ENCODE assay signal across 16 mouse cellular contexts in the genomic region with DNA sequence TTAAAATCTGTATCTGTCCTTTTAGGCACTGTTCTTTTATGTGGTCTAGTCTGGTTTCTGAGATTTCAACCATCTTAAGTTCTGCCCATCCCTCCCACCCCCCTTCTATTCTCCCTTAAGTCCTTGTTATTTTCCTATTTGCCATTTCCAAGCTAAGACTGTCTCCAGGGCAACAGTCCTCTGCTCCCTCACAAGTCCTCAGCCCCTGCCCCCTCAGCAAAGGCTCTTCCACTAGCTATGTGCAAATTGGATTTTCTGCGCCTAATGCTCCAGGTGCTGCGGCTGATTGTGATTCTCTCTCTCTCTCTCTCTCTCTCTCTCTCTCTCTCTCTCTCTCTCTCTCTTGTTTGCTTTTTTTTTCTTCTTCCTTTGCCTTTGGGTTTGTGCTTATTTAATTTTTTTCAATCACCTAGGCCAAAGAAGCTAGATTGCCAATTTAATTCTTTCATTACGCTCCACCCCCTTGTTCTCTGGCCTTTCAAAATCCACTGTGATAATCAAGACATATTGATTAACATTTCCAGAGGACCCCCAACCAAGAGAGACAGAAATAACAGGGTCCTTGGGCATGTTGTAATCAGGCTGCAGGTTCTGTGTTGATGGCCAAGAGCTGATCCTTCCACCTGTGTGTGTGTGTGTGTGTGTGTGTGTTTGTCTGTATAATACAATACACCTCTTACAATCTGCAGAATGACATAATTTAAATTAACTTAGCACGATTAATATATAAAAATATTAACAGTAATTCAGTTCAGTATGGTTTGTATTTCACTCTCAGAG. TPM values are rescaled to one million over a fixed set of nuclear protein-coding genes. Genes with fewer than 3 reads are reported as not detected.
DNase-seq lines count a peak whose midpoint lies in the region; ATAC-seq lines count a peak whose summit lies in the region.
"Had no signal": no experiment of that assay in that cellular context is flagged by ENCODE, and none has a peak within 500 bp of the region (broad histone marks: within the 10 kb centered on the region; RNA-seq: fewer than 3 reads in every experiment).

No protein-coding gene starts in this region.

- H3K9ac ChIP-seq in hindbrain, embryonic 12.5 days, result no peak overlapping the region
- 0 out of 2 replicates have a peak overlapping the region, but pooled peaks have one; percentile 23 for H3K9ac ChIP-seq in midbrain, embryonic 13.5 days (replicated peaks)
- H3K9ac ChIP-seq: heart, embryonic 12.5 days; liver, embryonic 12.5 days had no signal

- no peaks in the 10 kb centered on the region for H3K9me3 ChIP-seq in forebrain, embryonic 10.5 days
- no peaks in the 10 kb centered on the region for H3K9me3 ChIP-seq in hindbrain, embryonic 12.5 days (replicated peaks)
- no peaks in the 10 kb centered on the region for H3K9me3 ChIP-seq in midbrain, embryonic 13.5 days
- H3K9me3 ChIP-seq: heart, embryonic 12.5 days; liver, embryonic 12.5 days had no signal

- 39% methylated on average over 4 of the region's 4 CpGs for WGBS in forebrain, embryonic 10.5 days
- 52% methylated on average over 4 of the region's 4 CpGs for WGBS in hindbrain, embryonic 12.5 days
- 34% methylated on average over 4 of the region's 4 CpGs for WGBS in midbrain, embryonic 13.5 days

- peaks cover 37% of the 10 kb centered on the region for H3K4me1 ChIP-seq in forebrain, embryonic 10.5 days
- peaks cover 20% of the 10 kb centered on the region for H3K4me1 ChIP-seq in hindbrain, embryonic 12.5 days
- H3K4me1 ChIP-seq in midbrain, embryonic 13.5 days (replicated peaks), result peaks cover 33% of the 10 kb centered on the region
- H3K4me1 ChIP-seq: liver, embryonic 12.5 days had no signal

- peak overlapping the region; percentile 81 for H3K27ac ChIP-seq in forebrain, embryonic 10.5 days
- peak overlapping the region; percentile 82 for H3K27ac ChIP-seq in hindbrain, embryonic 12.5 days
- H3K27ac ChIP-seq in midbrain, embryonic 13.5 days, result peak overlapping the region; percentile 93
- H3K27ac ChIP-seq: liver, embryonic 12.5 days had no signal

- peak; percentile 78; the same call in 1 of the 2 replicates for ATAC-seq in hindbrain, embryonic 12.5 days (ENCODE audit: low FRiP score)
- peak; percentile 97 for ATAC-seq in midbrain, embryonic 13.5 days
- ATAC-seq: liver, embryonic 12.5 days; lung, postnatal 0 days had no signal

- no peak overlapping the region for H3K4me3 ChIP-seq in forebrain, embryonic 10.5 days
- no peak overlapping the region for H3K4me3 ChIP-seq in hindbrain, embryonic 12.5 days
- no peak overlapping the region for H3K4me3 ChIP-seq in midbrain, embryonic 13.5 days (replicated peaks)
- H3K4me3 ChIP-seq: heart, embryonic 12.5 days; liver, embryonic 12.5 days had no signal

- no peaks in the 10 kb centered on the region for H3K36me3 ChIP-seq in forebrain, embryonic 10.5 days (replicated peaks)
- no peaks in the 10 kb centered on the region for H3K36me3 ChIP-seq in hindbrain, embryonic 12.5 days
- H3K36me3 ChIP-seq in midbrain, embryonic 13.5 days, result no peaks in the 10 kb centered on the region
- H3K36me3 ChIP-seq: heart, embryonic 12.5 days; liver, embryonic 12.5 days had no signal

- peak; percentile 70 for DNase-seq in MN1 (ENCODE audit: low spot score)
- no peak for DNase-seq in forebrain, embryonic 10.5 days (ENCODE audit: extremely low spot score, low spot score)
- no peak for DNase-seq in gastrocnemius, adult 8-10 months (ENCODE audit: low spot score in 2 of 2)
- DNase-seq in thymus, postnatal 4 days, result no peak
- DNase-seq in lung, adult 18-20 months, result no peak
- DNase-seq in gastrocnemius, adult 18-20 months (ENCODE audit: low spot score), result no peak
- DNase-seq: adrenal gland, postnatal 10 days; B cell, adult 2 months; gastrocnemius, postnatal 14 days; right cerebral cortex, postnatal 25 days; thymus, adult 18-20 months had no signal

- H3K4me2 ChIP-seq in hindbrain, embryonic 12.5 days (replicated peaks), result no peak overlapping the region
- H3K4me2 ChIP-seq in midbrain, embryonic 13.5 days (replicated peaks), result 0 out of 2 replicates have a peak overlapping the region, but pooled peaks have one; percentile 0
- H3K4me2 ChIP-seq: heart, embryonic 12.5 days; liver, embryonic 12.5 days had no signal

- no peaks in the 10 kb centered on the region for H3K27me3 ChIP-seq in forebrain, embryonic 10.5 days (ENCODE audit: poor library complexity, severe bottlenecking)
- no peaks in the 10 kb centered on the region for H3K27me3 ChIP-seq in hindbrain, embryonic 12.5 days
- H3K27me3 ChIP-seq in midbrain, embryonic 13.5 days, result no peaks in the 10 kb centered on the region
- H3K27me3 ChIP-seq: heart, embryonic 12.5 days; liver, embryonic 12.5 days had no signal

RNA-seq across cellular contexts. Expression of a gene that starts 0.8 kb away (rescaled TPM):
- polyA plus RNA-seq in forebrain, embryonic 10.5 days (2016; fragmentation: Nextera tagmentation; extraction: Ambion mirVana), result 2,195 and 2,268 TPM in 2 replicates
- 763 and 927 TPM in 2 replicates for polyA plus RNA-seq in hindbrain, embryonic 12.5 days (2016; fragmentation: Nextera tagmentation; extraction: Ambion mirVana)
- 409 and 424 TPM in 2 replicates for polyA plus RNA-seq in midbrain, embryonic 13.5 days (2015; fragmentation: Nextera tagmentation; extraction: Ambion mirVana)
- total RNA-seq in gastrocnemius, adult 8-10 months (2022), result 1 to 10 TPM; 1.2 to 2.9 (median 1.5) TPM
- 1 to 10 TPM; 1.8 to 3.2 TPM for total RNA-seq in gastrocnemius, adult 18-20 months (2021)

RNA-seq across cellular contexts. Expression of a gene that starts 29.0 kb away (rescaled TPM):
- 15.9 and 22.1 TPM in 2 replicates for polyA plus RNA-seq in forebrain, embryonic 10.5 days (2016; fragmentation: Nextera tagmentation; extraction: Ambion mirVana)
- 20.5 and 21.9 TPM in 2 replicates for polyA plus RNA-seq in hindbrain, embryonic 12.5 days (2016; fragmentation: Nextera tagmentation; extraction: Ambion mirVana)
- polyA plus RNA-seq in midbrain, embryonic 13.5 days (2015; fragmentation: Nextera tagmentation; extraction: Ambion mirVana), result 15.5 and 17.1 TPM in 2 replicates
- total RNA-seq in gastrocnemius, adult 8-10 months (2022), result under 1 TPM; 0.12 to 0.83 (median 0.41) TPM
- total RNA-seq in gastrocnemius, adult 18-20 months (2021), result under 1 TPM; 0.78 to 0.80 TPM
